Mouse (Mus musculus): ENCODE data around the gene Smad5. TPM values are rescaled to one million over a fixed set of nuclear protein-coding genes. Genes with fewer than 3 reads are reported as not detected.

Gene Smad5
- total and polyA plus RNA-seq, 3 experiments, result 19.7 to 30.3 (median 29.7) TPM

DNA sequence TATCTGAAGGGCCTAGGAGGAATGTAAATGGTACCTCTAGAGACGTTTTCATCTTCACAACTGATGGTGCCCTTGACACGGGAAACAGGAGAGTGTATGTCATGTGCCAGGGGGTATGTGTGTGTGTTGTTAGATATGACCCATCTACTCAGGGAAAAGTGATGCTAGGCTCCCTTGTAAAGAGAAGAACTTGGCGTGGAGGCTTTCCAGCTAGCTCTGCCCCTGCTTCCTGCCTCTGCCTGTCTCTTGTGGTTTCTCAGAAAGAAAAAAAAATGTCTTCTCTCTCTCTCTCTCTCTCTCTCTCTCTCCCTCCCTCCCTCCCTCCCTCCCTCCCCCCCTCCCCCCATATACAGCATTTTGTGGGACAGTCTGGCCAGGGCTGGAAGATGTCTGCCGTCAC is 20.9 kb upstream of the Smad5 start:
- TF ChIP-seq CTCF (IDR thresholded peaks at IDR 0.05) (no peak), EP300 (IDR thresholded peaks at IDR 0.05; ENCODE audit: insufficient read depth, low read depth, low read length) (no peak), POLR2A (IDR thresholded peaks at IDR 0.05; ENCODE audit: insufficient read depth, low read depth, low read length) (no peak)
- no peak for DNase-seq
- no peak overlapping the region for H3K4me3 ChIP-seq
- peaks cover 9% of the 10 kb centered on the region for H3K4me1 ChIP-seq (ENCODE audit: control insufficient read depth, insufficient read depth, low read length)
- intact Hi-C loops (cut with DNase I), result loop anchor here (2.0 kb wide), 1 partner anchor 19 kb away; no protein-coding TSS in a partner anchor
- WGBS, result 49% methylated on average over 4 of the region's 4 CpGs
- no peaks in the 10 kb centered on the region for H3K79me2 ChIP-seq (replicated peaks; ENCODE audit: control insufficient read depth, insufficient read depth, low read length)
- no peaks in the 10 kb centered on the region for H3K27me3 ChIP-seq (ENCODE audit: control insufficient read depth, insufficient read depth, low read length)
- H3K36me3 ChIP-seq (ENCODE audit: control insufficient read depth, insufficient read depth, low read length), result no peaks in the 10 kb centered on the region
- no peak overlapping the region for H3K9ac ChIP-seq (ENCODE audit: low read depth, low read length)
- H3K27ac ChIP-seq, result no peak overlapping the region; the same call in 1 of the 2 replicates

DNA sequence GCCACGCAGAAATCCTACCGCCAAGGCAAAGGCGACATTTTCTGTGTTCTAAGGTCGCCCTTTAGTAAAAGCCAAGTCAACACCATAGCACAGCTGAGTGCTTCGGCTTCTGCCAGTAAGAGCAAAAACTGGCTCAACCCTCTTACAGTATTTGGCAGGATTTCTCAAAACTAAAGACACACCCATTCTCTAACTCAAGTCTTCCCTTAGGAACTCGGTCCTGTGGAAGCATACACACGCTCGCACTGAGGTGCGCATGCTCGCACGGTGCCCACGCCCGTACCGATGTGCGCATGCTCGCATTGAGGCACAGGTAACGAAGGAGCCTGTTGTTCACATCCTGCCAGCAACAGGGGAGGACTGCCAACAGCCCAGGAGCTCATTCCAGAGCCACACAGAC is 20.5 kb upstream of the Smad5 start:
- Histone ChIP-seq H3K27me3 (ENCODE audit: control insufficient read depth, insufficient read depth, low read length) (no peaks in the 10 kb centered on the region), H3K9ac (ENCODE audit: low read depth, low read length) (no peak overlapping the region), H3K4me1 (ENCODE audit: control insufficient read depth, insufficient read depth, low read length) (peaks cover 9% of the 10 kb centered on the region), H3K79me2 (replicated peaks; ENCODE audit: control insufficient read depth, insufficient read depth, low read length) (no peaks in the 10 kb centered on the region), H3K36me3 (ENCODE audit: control insufficient read depth, insufficient read depth, low read length) (no peaks in the 10 kb centered on the region), H3K27ac (peak overlapping the region; percentile 51), H3K4me3 (peak overlapping the region; percentile 33)
- TF ChIP-seq CTCF (IDR thresholded peaks at IDR 0.05), result no peak
- TF ChIP-seq EP300 (IDR thresholded peaks at IDR 0.05; ENCODE audit: insufficient read depth, low read depth, low read length), result no peak
- 0 out of 2 replicates have a peak, but pooled peaks have one; percentile 21 for TF ChIP-seq POLR2A (IDR thresholded peaks at IDR 0.05; ENCODE audit: insufficient read depth, low read depth, low read length)
- intact Hi-C loops (cut with DNase I), result loop anchor here (2.0 kb wide), 1 partner anchor 18 kb away; no protein-coding TSS in a partner anchor
- DNase-seq, result peak; percentile 73 to 79
- 44% methylated on average over 17 of the region's 17 CpGs for WGBS

- Histone ChIP-seq H3K27me3 (ENCODE audit: control insufficient read depth, insufficient read depth, low read length) (no peaks in the 10 kb centered on the region), H3K4me3 (no peak overlapping the region), H3K79me2 (replicated peaks; ENCODE audit: control insufficient read depth, insufficient read depth, low read length) (no peaks in the 10 kb centered on the region), H3K4me1 (ENCODE audit: control insufficient read depth, insufficient read depth, low read length) (peaks cover 5% of the 10 kb centered on the region), H3K36me3 (ENCODE audit: control insufficient read depth, insufficient read depth, low read length) (no peaks in the 10 kb centered on the region), H3K9ac (ENCODE audit: low read depth, low read length) (no peak overlapping the region), H3K27ac (no peak overlapping the region)
- DNase-seq, result no peak
- intact Hi-C loops (cut with DNase I), result loop anchor here (2.0 kb wide), 1 partner anchor 17 kb away; no protein-coding TSS in a partner anchor
- TF ChIP-seq POLR2A (IDR thresholded peaks at IDR 0.05; ENCODE audit: insufficient read depth, low read depth, low read length) (no peak), EP300 (IDR thresholded peaks at IDR 0.05; ENCODE audit: insufficient read depth, low read depth, low read length) (no peak), CTCF (IDR thresholded peaks at IDR 0.05) (no peak)
- WGBS, result 69% methylated on average over 7 of the region's 7 CpGs
These were observed 19.5 kb upstream of the Smad5 start for GRCm38 (mm10) chr13:56683306-56683705.

DNA sequence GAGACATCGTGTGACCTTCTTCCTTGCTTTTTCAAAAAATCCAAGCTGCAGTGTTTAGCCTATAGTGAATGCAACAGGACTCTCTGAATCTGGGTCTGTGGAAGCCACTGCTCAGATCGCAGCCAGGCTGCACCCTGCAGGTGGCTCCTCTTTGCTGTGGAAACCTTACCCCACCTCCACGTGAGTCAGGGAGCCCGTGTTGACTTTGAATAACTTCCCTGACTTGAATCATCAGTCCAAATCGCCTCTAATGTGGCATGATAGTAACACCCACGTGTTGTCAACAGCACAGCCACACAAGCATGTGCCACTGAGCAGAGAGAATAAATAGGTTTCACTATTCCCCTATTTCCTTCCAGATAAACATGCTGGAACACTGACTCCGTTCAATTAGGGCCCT is 10.8 kb upstream of the Smad5 start:
- Histone ChIP-seq H3K79me2 (replicated peaks; ENCODE audit: control insufficient read depth, insufficient read depth, low read length) (no peaks in the 10 kb centered on the region), H3K9ac (ENCODE audit: low read depth, low read length) (no peak overlapping the region), H3K27me3 (ENCODE audit: control insufficient read depth, insufficient read depth, low read length) (no peaks in the 10 kb centered on the region), H3K36me3 (ENCODE audit: control insufficient read depth, insufficient read depth, low read length) (no peaks in the 10 kb centered on the region), H3K4me1 (ENCODE audit: control insufficient read depth, insufficient read depth, low read length) (no peaks in the 10 kb centered on the region), H3K4me3 (no peak overlapping the region), H3K27ac (no peak overlapping the region)
- no peak for TF ChIP-seq POLR2A (IDR thresholded peaks at IDR 0.05; ENCODE audit: insufficient read depth, low read depth, low read length)
- WGBS, result 51% methylated on average over 7 of the region's 7 CpGs
- intact Hi-C loops (cut with DNase I), result no loop called here
- DNase-seq, result no peak

DNA sequence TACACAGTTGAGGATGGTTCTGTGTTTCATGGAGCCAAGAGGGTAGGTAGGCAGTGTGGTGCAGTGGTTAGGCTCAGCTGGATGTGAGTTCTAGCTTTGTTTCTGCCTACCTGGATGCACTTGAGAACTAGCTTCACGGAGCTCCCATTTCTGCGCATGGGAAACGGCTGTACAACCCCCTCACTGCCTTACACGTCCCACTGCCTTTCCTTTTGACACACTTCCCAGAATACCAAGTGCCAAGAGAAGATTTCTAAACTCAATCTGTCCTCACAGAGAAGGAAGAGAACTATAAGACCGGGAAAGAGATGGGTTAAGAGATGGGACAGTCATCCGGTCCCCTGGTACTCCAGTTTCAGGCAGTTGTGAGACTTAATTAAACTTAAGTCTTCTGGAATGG is 10.2 kb upstream of the Smad5 start:
- WGBS, result 79% methylated on average over 6 of the region's 6 CpGs
- intact Hi-C loops (cut with DNase I), result no loop called here
- Histone ChIP-seq H3K4me3 (no peak overlapping the region), H3K27me3 (ENCODE audit: control insufficient read depth, insufficient read depth, low read length) (no peaks in the 10 kb centered on the region), H3K27ac (no peak overlapping the region), H3K36me3 (ENCODE audit: control insufficient read depth, insufficient read depth, low read length) (no peaks in the 10 kb centered on the region), H3K9ac (ENCODE audit: low read depth, low read length) (no peak overlapping the region), H3K79me2 (replicated peaks; ENCODE audit: control insufficient read depth, insufficient read depth, low read length) (no peaks in the 10 kb centered on the region), H3K4me1 (ENCODE audit: control insufficient read depth, insufficient read depth, low read length) (no peaks in the 10 kb centered on the region)
- TF ChIP-seq EP300 (IDR thresholded peaks at IDR 0.05; ENCODE audit: insufficient read depth, low read depth, low read length), result no peak
- no peak for TF ChIP-seq POLR2A (IDR thresholded peaks at IDR 0.05; ENCODE audit: insufficient read depth, low read depth, low read length)
- TF ChIP-seq CTCF (IDR thresholded peaks at IDR 0.05), result no peak
- DNase-seq, result no peak

- TF ChIP-seq EP300 (IDR thresholded peaks at IDR 0.05; ENCODE audit: insufficient read depth, low read depth, low read length) (no peak), POLR2A (IDR thresholded peaks at IDR 0.05; ENCODE audit: insufficient read depth, low read depth, low read length) (no peak), CTCF (IDR thresholded peaks at IDR 0.05) (no peak)
- H3K4me3 ChIP-seq, result no peak overlapping the region
- no peak overlapping the region for H3K27ac ChIP-seq
- WGBS, result 90% methylated on average over 5 of the region's 5 CpGs
- no peaks in the 10 kb centered on the region for H3K79me2 ChIP-seq (replicated peaks; ENCODE audit: control insufficient read depth, insufficient read depth, low read length)
- intact Hi-C loops (cut with DNase I), result no loop called here
- peaks cover 1% of the 10 kb centered on the region; the same call in 1 of the 2 replicates for H3K4me1 ChIP-seq (ENCODE audit: control insufficient read depth, insufficient read depth, low read length)
- no peak overlapping the region for H3K9ac ChIP-seq (ENCODE audit: low read depth, low read length)
- no peaks in the 10 kb centered on the region for H3K27me3 ChIP-seq (ENCODE audit: control insufficient read depth, insufficient read depth, low read length)
- no peaks in the 10 kb centered on the region for H3K36me3 ChIP-seq (ENCODE audit: control insufficient read depth, insufficient read depth, low read length)
- DNase-seq, result no peak
These were observed 7.1 kb upstream of the Smad5 start for GRCm38 (mm10) chr13:56695701-56696100.
